Mouse (Mus musculus): ENCODE data around the gene Ndufs4. TPM values are rescaled to one million over a fixed set of nuclear protein-coding genes. Genes with fewer than 3 reads are reported as not detected.

Ndufs4 gene
- polyA plus RNA-seq, 1 experiment from 2014 or later = 341 TPM

DNA sequence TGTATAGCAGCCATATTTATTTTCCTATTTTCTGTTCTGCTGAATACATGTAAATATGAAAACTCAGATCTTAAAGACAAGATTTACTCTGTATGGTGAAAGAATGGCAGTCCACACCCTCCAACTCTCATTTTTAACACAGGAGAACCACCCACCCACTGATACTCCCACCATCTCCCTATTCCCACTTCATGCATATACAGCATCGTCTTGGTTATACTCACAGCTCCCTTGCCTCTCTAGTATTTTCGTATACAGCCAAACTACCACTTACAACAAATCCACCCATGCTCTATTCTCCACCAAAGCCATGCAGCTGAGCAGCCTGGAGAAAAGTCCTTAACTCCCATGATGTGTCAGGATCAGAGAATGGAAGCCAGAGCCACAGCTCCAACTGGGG lies 6.7 kb upstream of the Ndufs4 start:
- Histone ChIP-seq H3K4me2 (replicated peaks) (no peak overlapping the region), H3K27ac (replicated peaks) (no peak overlapping the region), H3K27me3 (no peaks in the 10 kb centered on the region), H3K4me3 (no peak overlapping the region), H3K4me1 (no peaks in the 10 kb centered on the region), H3K9me3 (no peaks in the 10 kb centered on the region), H3K9ac (replicated peaks) (no peak overlapping the region), H3K36me3 (no peaks in the 10 kb centered on the region)
- ATAC-seq (replicated peaks) = no peak
- 91% methylated on average over 2 of the region's 2 CpGs for WGBS

DNA sequence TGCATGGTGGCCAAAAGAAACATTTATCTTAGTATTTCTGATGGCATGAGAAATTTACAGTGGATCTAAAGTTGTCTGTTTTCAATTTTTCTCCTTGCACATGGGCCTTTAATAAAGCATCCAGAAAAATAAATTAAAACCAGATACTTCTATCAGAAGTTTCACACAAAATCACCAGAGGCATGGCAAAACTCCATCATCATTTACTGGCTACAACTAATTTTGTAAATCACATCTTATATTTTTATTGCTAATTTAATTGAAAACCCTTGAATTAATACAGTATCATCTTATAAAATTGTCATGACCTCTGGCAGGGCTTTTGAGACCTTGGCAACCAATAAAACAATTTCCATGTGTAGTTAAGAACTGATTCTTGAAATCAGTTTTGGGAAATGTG lies 4.4 kb upstream of the Ndufs4 start:
- Histone ChIP-seq H3K4me3 (no peak overlapping the region), H3K36me3 (no peaks in the 10 kb centered on the region), H3K9me3 (no peaks in the 10 kb centered on the region), H3K4me2 (replicated peaks) (no peak overlapping the region), H3K9ac (replicated peaks) (no peak overlapping the region), H3K4me1 (peaks cover 5% of the 10 kb centered on the region), H3K27me3 (no peaks in the 10 kb centered on the region), H3K27ac (replicated peaks) (no peak overlapping the region)
- ATAC-seq (replicated peaks) = no peak

DNA sequence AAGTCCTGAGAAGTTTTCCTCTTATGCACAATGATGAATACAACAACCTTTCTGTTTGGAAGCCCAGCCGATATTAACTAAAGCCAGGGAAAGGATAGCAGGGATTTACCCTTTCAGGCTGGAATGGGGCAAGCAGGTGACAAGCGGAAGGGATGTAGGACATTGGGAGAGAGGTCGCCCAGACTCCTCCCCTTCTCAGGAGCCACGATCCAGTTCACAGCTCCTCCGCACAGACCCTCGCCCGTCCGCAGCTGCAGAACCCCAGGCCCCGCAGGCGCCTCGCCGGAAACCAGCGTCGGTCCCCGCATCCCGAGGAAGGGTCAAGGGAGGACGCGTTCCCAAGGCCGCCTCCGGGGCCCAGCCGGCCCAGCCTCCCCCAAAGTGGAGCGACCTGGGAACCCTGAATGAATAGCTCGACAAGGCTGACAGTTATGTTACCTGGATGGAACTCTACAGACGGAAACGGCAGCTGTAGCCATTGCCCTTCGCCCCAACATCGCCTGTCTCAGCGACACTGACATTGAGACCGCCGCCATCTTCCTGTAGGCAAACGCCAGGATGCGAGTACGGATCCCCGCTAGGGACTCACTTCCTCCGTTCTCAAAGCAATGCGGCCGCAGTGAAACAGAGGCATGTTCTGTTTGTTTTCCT lies 412 bp downstream of the Ndufs4 start:
- Histone ChIP-seq H3K9ac (replicated peaks) (peak overlapping the region; percentile 68), H3K9me3 (no peaks in the 10 kb centered on the region), H3K27ac (replicated peaks) (peak overlapping the region; percentile 76), H3K4me3 (peak overlapping the region; percentile 59), H3K4me1 (peaks cover 14% of the 10 kb centered on the region), H3K4me2 (replicated peaks) (peak overlapping the region; percentile 60), H3K36me3 (peaks cover 2% of the 10 kb centered on the region; the same call in 1 of the 2 replicates), H3K27me3 (no peaks in the 10 kb centered on the region)
- peak; percentile 92 for ATAC-seq (replicated peaks)
- WGBS = under 1% methylated on average over 37 of the region's 37 CpGs

DNA sequence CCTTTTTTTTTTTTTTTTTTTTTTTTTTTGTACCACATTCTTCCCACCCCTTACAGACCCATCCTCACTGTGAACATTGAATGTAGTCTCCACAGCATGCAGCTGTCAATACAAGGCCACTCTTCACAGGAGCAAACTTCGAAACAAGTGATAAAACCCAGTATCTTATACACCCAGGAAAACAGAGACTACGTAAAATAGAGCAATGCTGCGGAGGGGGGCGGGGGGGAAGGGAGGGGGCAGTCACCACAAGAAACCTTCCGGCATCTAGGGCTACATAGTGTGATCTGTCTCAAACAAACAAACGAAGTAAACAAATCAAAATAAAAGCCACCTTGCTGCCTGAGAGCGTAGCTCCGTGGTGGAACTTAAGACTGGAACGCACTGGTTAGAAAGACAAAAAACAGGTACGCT lies 977 bp downstream of the Ndufs4 start:
- Histone ChIP-seq H3K27ac (replicated peaks) (no peak overlapping the region), H3K4me1 (peaks cover 14% of the 10 kb centered on the region), H3K9me3 (no peaks in the 10 kb centered on the region), H3K27me3 (no peaks in the 10 kb centered on the region), H3K4me2 (replicated peaks) (peak overlapping the region; percentile 60), H3K36me3 (peaks cover 2% of the 10 kb centered on the region; the same call in 1 of the 2 replicates), H3K9ac (replicated peaks) (peak overlapping the region; percentile 68), H3K4me3 (peak overlapping the region; percentile 59)
- WGBS = 7% methylated on average over 10 of the region's 10 CpGs
- peak; percentile 52 for ATAC-seq (replicated peaks)

DNA sequence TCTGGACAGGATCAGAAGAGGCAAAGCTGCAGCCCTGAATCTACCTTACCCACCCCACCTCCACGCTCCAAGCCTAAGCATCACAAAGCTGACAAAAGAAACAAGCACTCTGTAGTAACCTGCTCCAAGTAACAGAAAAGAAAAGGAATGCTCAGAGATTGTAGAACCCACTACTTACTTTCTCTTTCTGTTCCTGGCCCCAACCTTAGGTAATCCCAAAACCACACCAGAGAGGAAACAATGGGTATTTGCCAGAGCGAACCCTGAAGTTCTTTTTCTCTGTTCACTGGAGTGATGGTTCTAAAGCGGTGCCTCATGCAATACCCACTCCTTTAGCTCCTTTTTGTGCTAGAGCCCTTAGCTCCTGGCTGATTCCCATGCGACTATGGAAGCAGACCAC lies 11.5 kb downstream of the Ndufs4 start:
- WGBS = 74% methylated on average over 4 of the region's 4 CpGs
- H3K9ac ChIP-seq (replicated peaks) = no peak overlapping the region
- peaks cover 16% of the 10 kb centered on the region for H3K36me3 ChIP-seq
- H3K27me3 ChIP-seq = no peaks in the 10 kb centered on the region
- ATAC-seq (replicated peaks) = no peak
- no peak overlapping the region for H3K4me3 ChIP-seq
- no peak overlapping the region for H3K27ac ChIP-seq (replicated peaks)
- H3K4me1 ChIP-seq = no peaks in the 10 kb centered on the region
- H3K9me3 ChIP-seq = no peaks in the 10 kb centered on the region
- H3K4me2 ChIP-seq (replicated peaks) = no peak overlapping the region

DNA sequence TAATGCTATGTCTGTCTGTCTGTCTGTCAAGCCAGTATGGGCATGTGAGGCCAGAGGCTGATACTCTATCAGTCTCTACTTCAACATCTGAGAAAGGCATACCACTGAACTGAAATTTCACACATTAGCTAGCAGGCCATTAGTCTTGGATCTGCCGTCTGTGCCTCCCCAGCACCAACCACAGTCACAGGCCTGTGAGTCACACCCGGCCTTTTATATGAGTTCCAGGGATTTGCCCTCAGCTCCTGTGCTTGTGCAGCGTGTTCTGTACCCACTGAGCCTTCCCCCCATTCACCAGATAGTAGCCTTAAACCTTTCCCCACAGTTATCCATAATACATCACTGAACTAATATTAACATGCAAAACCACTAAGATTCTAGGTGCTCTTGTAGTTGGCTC lies 26.0 kb downstream of the Ndufs4 start:
- Histone ChIP-seq H3K9me3 (no peaks in the 10 kb centered on the region), H3K27me3 (no peaks in the 10 kb centered on the region), H3K4me2 (replicated peaks) (no peak overlapping the region), H3K36me3 (no peaks in the 10 kb centered on the region; the same call in 1 of the 2 replicates), H3K27ac (replicated peaks) (no peak overlapping the region), H3K4me1 (no peaks in the 10 kb centered on the region), H3K9ac (replicated peaks) (no peak overlapping the region), H3K4me3 (no peak overlapping the region)
- ATAC-seq (replicated peaks) = no peak
- WGBS = 85% methylated on average over 3 of the region's 3 CpGs

DNA sequence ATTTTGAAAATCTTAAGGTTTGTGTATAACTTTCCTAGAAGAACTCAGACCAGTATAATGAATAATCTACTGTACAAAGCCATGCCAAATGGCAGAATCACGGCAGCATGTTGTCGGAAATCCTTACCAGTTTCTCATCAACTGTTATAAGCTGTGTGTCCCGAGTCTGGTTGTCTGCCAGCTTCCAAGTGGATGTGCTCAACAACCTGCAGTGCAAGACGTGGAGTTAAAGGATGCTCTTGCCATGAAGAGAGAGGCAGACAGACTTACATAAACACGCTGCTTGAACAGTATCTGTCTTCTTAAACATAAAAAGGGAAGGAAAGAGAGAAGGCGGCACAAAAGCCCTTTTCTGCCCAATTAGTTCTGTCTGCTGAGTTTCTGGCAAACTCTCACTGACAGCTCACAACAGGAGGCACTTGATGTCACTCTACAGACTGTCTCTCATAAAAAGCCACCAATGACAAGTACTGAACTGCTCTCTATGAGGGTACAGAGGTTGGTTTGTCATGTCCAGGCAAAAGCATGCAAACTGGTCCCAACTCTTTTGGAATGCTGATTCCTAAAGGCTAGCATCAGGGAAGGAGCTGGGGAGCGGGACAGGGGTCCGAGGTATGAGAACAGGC lies 36.6 kb downstream of the Ndufs4 start:
- Histone ChIP-seq H3K9ac (replicated peaks) (no peak overlapping the region), H3K4me2 (replicated peaks) (0 out of 2 replicates have a peak overlapping the region, but pooled peaks have one; percentile 14), H3K36me3 (no peaks in the 10 kb centered on the region), H3K9me3 (no peaks in the 10 kb centered on the region), H3K4me1 (peaks cover 9% of the 10 kb centered on the region), H3K27ac (replicated peaks) (no peak overlapping the region), H3K27me3 (no peaks in the 10 kb centered on the region), H3K4me3 (no peak overlapping the region)
- 23% methylated on average over 8 of the region's 8 CpGs for WGBS
- peak; percentile 71 for ATAC-seq (replicated peaks)

DNA sequence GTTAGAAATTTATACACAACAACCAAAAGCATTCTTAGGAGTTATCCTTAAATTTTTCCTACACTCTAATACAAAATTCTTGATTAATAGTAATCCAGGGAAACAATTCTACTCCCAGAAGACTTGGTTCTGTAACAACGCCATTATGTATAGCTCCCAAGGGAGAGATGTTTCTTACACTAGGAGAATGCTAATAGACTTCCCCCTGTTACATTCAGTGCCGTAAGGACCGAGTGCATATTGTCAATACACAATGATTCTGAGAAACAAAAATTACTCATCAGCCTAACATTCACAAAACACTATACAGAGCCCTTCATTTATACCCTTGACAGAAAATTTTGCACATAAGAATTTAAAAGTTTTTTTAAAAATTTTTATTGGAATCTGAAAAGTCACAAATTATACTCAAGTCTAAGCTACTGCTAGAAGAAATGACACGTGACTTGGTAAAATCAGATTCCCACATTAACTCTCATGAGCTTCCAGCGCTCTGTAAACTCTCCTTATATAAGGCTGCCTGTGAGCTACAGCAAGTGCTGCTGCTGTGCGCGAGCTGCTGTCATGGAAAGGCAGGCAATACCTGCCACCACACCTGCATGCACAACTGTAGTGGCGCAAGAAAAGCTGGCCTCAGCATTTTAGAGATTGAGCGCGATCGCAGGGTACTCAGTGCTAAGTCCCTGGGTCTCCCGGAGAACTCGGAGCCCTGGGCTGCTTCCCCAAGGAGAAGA lies 42.9 kb downstream of the Ndufs4 start:
- H3K9ac ChIP-seq (replicated peaks) = no peak overlapping the region
- no peaks in the 10 kb centered on the region for H3K36me3 ChIP-seq
- no peak overlapping the region for H3K27ac ChIP-seq (replicated peaks)
- H3K4me3 ChIP-seq = no peak overlapping the region
- H3K27me3 ChIP-seq = no peaks in the 10 kb centered on the region
- H3K9me3 ChIP-seq = no peaks in the 10 kb centered on the region
- H3K4me2 ChIP-seq (replicated peaks) = no peak overlapping the region
- ATAC-seq (replicated peaks) = no peak; the same call in 1 of the 2 replicates
- WGBS = 61% methylated on average over 13 of the region's 13 CpGs
- H3K4me1 ChIP-seq = peaks cover 11% of the 10 kb centered on the region; the same call in 1 of the 2 replicates

DNA sequence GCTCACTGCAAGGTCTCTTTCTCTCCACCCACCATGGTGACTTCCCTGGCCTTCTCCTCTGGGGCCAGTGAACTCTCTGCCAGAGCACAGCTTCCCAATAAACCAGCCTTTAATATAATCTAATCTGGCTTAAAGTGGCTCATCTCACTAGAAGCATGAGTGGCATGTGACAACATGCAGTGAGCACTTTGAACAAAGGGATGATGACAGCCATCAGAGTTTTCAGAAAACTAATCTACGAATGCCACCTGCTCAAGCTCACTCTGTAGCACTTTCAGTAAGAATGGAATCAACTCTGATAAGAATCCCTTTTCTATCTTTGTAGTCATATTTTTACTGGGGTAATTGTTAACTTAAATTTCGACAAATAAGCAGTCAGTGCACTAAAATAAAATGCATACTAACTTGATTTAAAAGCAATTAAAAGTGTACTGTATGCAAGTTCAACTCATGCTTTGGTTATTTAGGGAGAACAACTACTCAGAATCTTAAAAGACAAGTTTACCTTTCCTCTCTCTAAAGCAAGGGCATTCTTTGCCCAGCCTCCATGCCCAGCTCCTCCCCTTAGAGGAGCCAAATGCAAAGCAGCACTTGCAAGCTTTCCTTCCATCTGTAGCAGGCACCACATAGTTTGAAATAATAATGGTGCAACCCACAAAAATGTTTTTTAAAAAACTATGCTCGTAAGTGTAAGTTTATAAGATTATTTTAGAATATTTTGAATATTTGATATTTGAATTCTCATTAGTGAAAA lies 43.7 kb downstream of the Ndufs4 start:
- no peak for ATAC-seq (replicated peaks)
- 78% methylated on average over 3 of the region's 3 CpGs for WGBS
- Histone ChIP-seq H3K27me3 (no peaks in the 10 kb centered on the region), H3K9me3 (no peaks in the 10 kb centered on the region), H3K4me2 (replicated peaks) (no peak overlapping the region), H3K36me3 (no peaks in the 10 kb centered on the region), H3K9ac (replicated peaks) (no peak overlapping the region), H3K4me3 (no peak overlapping the region), H3K27ac (replicated peaks) (no peak overlapping the region), H3K4me1 (peaks cover 11% of the 10 kb centered on the region; the same call in 1 of the 2 replicates)

DNA sequence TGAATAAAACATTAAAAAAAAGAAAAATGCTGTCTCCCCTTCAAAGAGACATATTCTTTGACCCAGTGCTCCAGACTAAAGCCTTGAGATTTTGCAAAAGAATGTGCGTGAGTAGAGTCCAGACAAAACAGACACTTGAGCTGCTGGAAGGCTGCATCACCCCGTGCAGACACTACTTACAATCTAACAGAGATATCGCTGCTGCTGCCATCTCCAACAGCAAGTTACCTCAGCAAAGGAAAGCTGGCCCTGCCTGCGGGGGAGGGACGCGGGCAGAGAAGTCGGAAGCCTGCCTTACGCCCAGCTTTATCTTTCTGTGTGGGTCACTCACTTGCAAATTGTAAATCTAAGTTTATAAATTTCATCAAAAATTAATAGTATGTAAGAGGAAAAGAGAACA lies 45.1 kb downstream of the Ndufs4 start:
- no peak overlapping the region for H3K4me2 ChIP-seq (replicated peaks)
- H3K36me3 ChIP-seq = no peaks in the 10 kb centered on the region
- H3K27me3 ChIP-seq = no peaks in the 10 kb centered on the region
- no peak overlapping the region for H3K9ac ChIP-seq (replicated peaks)
- H3K9me3 ChIP-seq = no peaks in the 10 kb centered on the region
- WGBS = 19% methylated on average over 8 of the region's 8 CpGs
- H3K4me1 ChIP-seq = peaks cover 11% of the 10 kb centered on the region; the same call in 1 of the 2 replicates
- no peak overlapping the region for H3K4me3 ChIP-seq
- ATAC-seq (replicated peaks) = no peak
- H3K27ac ChIP-seq (replicated peaks) = no peak overlapping the region

DNA sequence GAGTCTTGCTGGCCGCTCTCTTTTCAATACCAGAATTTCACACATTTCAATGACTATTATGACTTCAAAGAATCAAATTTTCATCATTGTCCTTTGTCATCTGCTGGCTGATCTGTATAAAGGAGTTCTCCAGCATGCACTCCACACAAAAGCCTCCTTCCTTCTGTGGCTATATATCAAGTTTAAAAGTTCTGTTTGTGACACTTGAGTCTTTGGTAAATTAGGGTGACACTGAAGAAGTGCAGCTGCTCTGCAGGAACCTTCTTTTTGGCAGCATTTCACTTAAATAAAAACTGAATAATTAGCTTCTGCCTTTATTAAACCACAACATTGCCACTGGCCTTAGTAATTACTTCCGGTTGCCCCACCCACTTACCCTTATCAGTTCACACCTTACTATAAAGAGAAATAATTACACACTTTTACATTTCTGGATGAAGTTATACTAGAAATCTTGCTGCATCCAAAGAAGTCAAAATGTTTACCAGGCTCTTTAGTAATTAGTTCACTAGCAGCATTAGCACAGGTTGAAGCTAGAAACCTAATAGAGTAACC lies 68.1 kb downstream of the Ndufs4 start:
- Histone ChIP-seq H3K27ac (replicated peaks) (no peak overlapping the region), H3K9ac (replicated peaks) (no peak overlapping the region), H3K36me3 (peaks cover 9% of the 10 kb centered on the region; the same call in 1 of the 2 replicates), H3K9me3 (no peaks in the 10 kb centered on the region), H3K4me3 (no peak overlapping the region), H3K4me1 (no peaks in the 10 kb centered on the region), H3K4me2 (replicated peaks) (no peak overlapping the region), H3K27me3 (no peaks in the 10 kb centered on the region)
- ATAC-seq (replicated peaks) = no peak
- WGBS = 65% methylated on average over 2 of the region's 2 CpGs
